Mouse (Mus musculus): ENCODE data around the gene Ano1. TPM values are rescaled to one million over a fixed set of nuclear protein-coding genes. Genes with fewer than 3 reads are reported as not detected.

The Ano1 gene
- polyA plus RNA-seq, 1 experiment, result 1.7 TPM

DNA sequence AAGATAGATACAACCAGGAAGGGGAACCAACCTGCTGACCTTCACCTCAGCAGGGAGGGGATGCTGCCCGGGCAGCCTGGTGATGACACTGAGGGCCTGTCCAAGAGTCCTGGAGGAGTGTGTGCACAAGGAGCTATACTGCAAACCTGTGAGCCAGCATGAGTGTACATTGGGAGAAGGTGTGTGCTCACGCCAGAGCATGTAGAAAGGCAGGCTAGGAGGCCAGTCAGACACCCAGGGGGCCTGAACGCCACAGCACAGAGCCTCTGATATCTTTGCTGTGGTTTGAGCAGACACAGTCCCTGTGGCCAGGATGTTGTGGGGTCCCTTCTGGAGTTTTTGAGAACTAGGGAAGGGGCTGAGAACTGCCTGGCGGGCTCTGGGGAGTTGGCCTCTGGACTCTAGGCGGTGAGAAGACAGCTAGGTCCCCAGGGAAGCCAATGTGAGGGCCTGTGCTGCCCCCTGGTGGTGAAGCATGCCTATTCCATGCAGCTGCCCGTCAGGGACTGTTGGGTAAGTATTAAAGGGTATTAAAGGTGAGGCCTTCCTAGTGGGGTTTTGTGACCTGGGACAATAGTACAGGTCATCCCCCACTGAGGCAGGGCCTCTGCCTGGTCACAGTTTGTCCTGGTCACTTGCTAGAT lies 24.2 kb upstream of the Ano1 start:
- TF ChIP-seq GATA1 (IDR thresholded peaks at IDR 0.05; ENCODE audit: low read length), result no peak

DNA sequence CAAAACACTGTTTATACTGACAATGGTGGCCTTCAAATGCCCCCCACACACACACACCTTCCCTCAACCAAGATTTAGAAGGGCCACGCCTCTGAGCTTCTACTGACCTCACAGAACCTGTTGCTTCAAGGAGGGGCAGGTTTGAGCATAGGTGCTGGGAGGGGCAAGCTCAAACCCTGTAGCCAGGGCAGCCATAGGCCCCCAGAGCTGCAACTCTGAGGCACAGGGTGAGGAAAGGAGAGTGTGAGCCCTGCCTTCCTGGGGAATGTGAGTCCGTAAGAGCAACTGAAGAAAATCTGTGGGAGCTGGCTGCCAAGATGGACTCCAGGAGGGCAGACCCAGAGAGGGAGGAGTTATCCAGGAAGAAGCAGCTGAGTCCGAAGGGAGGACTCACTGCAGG lies 23.4 kb upstream of the Ano1 start:
- no peak for TF ChIP-seq GATA1 (IDR thresholded peaks at IDR 0.05; ENCODE audit: low read length)

DNA sequence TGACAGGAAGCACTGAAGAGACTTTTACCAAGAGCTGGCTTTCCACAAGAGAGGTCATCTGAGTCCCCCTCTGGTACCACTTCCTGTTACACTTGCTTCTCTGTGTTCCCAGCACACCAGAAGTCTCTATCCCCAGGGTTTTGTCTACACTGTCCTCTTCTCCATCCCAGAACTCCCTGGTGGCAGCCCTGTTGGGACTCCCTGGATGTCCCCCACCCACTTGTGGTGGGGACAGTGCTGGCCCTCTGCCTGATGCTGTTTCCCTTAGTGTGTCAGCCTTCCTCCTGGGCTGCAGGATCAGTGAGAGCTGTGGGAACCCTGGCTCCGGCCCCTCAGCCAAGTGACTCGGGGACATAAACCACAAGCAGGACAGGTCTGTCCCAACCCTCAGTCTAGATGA lies 22.5 kb upstream of the Ano1 start:
- no peak for TF ChIP-seq GATA1 (IDR thresholded peaks at IDR 0.05; ENCODE audit: low read length)

DNA sequence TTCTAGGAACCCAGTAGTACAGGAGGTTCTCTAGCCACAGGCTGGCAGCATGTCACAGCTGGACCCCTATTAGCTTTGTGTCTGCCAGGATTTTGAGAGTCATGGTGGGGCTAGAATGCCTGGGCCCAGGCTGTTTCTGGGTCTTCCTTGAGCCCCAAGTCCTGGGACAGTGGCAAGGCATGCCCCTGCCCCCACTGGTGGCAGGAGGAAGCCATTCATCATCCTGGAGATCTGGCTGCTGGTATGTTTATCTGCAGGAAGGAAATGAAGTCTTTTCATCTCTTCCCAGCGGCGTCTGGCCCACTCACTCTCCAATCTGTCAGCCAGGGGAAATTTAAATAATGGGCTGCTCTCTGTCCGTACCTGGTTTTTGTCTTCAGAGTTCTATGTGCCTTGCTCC lies 18.3 kb upstream of the Ano1 start:
- no peak for TF ChIP-seq GATA1 (IDR thresholded peaks at IDR 0.05; ENCODE audit: low read length)

DNA sequence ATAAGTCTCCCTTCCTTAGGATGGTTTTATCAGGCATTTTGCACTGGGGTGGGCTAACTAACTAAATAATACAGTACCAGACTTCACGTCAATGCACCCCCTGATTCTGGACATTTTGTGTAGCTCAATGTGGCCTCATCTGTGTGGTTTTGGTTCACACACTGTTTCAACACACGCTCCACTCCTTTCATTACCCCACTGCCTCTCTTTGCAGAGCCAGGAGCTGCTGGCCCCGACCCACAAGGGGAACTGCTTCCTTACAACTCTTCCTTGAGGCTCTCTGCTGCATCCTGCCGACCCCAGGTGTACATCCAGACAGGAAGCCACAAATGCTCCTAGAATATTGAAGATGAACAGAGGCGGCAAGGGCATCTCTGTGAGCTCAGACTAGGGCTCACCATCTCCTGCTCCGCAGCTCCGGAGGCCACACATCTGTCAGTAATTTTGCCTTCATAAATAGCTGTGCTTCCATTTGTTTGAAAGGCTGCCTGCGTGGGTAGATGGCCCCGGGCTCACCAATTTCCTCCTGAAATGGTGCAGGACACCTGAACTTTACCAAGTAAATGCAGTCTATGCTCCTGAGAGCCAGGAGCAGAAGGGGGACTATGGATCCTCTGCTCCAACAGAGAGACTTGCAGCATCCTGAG lies 17.8 kb upstream of the Ano1 start:
- no peak for TF ChIP-seq GATA1 (IDR thresholded peaks at IDR 0.05; ENCODE audit: low read length)

DNA sequence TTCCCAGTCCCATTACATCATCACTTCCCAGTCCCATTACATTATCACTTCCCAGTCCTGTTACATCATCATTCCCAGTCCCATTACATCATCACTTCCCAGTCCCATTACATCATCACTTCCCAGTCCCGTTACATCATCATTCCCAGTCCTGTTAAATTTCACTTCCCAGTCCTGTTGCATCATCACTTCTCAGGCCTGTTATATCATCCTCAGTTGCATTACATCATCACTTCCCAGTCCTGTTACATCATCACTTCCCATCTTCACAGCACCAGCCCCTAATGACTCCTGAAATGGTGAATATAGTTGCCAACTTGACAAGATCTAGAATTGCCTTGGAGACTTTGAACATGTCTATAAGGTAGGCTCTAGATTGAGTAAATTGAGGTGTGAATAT lies 17.1 kb upstream of the Ano1 start:
- TF ChIP-seq GATA1 (IDR thresholded peaks at IDR 0.05; ENCODE audit: low read length), result no peak

DNA sequence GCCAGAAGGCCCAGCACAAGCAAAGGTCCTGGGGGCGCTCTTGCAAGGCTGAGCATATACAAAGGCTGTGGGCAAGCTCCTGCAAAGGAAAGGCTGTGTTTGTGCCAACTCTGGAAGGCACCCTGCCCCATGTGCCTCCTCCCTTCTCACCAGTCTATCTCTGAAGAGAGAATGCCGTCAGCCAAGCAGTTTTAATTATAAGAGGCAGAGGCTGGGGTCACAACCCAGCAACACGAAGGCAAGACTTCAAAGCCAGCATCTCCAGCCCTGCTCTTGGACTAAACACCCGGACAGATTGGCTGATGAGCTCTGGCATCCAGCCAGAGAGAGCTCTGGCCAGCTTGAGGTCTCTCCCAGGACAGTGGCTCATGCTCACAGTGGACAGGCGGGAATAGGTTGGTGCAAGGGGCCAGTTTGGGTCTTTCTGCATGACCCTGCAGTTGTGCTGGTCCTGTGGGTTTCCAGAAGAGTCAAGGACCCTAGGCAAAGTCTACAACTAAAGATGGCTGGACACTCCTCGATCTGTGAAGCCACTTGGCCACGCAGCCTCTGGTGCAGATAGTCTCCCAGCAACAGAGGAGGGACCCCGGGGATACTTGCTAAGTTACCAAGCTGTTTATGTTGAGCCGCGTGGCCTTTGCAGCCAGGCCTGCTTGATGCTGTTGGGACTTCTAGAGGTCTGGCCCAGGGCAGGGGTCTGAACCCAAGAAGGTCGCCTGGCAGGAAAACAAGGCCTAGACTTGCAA lies 12.9 kb upstream of the Ano1 start:
- TF ChIP-seq GATA1 (IDR thresholded peaks at IDR 0.05; ENCODE audit: low read length), result no peak

DNA sequence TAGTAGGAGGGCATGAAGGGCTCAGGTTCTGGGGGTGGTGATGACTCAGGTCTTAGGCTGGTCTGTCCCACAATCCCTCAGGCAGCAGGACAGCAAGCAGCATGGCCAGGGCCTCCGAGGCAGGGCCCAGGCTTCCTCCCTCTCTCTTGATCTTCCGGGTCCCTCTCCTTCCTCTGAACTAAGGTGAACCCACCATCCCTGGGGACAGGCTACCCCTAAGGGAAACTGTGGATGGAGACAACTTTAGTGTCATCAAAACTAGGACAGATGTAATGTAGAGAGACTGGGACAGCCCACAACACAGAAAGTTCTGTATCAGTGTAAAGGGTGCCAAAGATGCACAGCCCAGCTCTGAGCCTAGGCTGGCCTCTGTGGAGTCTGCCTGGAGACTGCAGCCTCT lies 12.2 kb upstream of the Ano1 start:
- no peak for TF ChIP-seq GATA1 (IDR thresholded peaks at IDR 0.05; ENCODE audit: low read length)

DNA sequence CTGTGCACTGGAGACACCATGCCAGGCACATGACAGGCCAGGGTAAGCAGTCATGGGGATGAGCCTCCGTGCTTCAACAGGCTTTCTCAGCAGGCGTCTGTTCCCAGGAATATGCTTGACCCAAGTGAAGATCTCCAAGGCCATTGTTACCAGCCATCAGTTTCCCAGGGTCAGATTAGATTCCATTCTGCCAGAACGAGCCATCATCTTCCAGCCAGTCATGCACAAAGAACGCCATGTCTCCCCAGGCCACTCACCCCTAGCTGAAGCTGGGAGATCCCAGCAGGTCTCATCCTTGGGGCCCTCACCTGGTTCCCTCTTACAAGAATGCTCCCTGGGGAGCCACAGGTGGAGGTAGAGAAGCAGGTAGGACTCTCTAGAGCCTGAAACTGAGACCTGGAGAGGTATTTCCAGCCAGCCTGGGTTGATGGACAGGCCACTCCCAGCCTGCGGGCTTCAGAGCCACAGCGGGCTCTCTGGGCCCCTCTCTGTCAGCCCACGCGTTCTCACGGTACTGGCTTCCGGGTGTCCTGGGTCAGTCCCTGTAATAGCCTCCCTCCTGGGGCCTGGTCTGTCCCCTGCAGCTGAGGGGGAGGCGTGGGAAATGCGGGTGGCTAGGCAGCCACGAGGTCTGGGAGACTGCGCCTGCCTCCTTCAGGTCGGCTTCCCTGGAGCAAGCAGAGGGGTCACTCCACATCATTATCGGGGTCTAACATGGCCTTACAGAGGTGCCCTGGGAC lies 10.9 kb upstream of the Ano1 start:
- TF ChIP-seq GATA1 (IDR thresholded peaks at IDR 0.05; ENCODE audit: low read length), result no peak

DNA sequence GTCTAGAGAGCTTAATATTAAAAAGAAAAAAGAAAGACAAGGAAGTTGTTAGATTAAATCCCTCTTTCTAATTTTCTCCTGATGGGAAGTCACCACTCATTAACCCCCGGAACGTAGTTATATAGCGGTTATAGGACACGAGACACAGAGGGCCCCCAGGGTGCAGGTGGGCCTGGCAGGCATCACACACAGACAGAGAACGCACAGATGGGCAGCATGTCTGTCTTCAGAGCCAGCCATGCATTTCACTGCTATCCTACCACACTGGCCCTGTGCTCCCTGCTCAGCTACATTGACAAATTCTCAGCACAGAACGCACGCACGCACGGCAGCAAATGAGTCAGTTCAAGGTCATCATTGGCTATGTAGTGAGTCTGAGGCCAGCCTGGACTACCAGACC lies 8.5 kb upstream of the Ano1 start:
- TF ChIP-seq GATA1 (IDR thresholded peaks at IDR 0.05; ENCODE audit: low read length), result no peak

DNA sequence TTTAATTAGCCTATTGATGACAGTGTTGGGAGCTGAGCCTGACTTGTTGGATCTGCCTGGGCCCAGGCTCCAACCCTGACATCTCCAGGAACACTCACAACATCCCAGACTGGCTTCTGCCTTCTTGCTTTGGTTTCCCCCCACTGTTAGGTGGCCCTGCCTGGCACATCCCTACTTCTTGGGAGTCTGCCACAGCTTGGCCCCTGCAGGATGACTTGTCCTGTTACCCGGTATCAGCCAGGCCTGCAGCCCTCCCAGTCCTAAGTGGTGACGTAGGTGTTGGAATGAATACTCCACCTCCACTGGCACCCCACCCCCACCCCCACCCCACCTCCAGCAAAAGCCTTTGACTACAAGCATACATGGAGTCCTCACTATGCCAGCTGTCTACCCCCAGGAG lies 7.7 kb upstream of the Ano1 start:
- no peak for TF ChIP-seq GATA1 (IDR thresholded peaks at IDR 0.05; ENCODE audit: low read length)

DNA sequence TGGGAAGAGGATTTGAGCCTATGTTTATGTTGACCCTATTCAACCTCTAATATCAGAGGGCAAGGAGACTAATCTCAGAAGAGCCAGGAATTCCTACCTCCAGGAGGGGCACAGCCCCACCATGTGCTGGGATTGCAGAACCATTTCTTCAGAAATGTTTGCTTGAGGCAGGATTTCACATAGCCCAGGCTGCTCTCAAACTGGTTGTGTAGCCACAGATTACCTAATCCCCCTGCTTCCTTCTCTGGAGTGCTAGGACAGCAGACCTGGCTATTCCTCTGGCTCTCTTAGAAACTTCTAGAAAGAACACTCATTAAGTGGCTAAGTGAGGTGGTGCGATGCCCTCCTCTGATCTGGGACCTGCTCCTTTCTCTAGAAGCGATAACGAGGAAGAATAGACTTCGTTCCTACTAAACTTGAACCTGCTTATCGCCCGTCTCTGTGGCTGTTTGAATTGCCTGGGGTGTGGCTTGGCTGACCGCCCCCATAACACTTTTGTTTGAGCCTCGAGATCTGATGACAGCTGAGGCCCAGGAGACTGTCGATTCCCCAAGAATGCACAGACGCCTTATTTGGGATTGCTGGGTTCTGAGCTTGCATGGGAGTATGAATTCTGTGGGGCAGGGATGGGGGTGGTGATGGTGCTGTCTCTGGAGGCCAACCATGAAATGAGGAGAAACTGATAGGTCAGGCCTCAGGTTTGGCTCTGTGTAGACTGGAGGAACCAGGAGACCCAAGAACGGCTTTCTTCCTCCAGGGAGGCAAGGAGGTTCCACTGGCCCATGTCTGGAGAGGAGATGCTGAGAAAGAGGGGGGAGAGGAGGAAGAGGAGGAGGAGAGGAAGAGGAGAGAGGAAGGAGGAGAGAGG lies 4.0 kb upstream of the Ano1 start:
- no peak for TF ChIP-seq GATA1 (IDR thresholded peaks at IDR 0.05; ENCODE audit: low read length)

DNA sequence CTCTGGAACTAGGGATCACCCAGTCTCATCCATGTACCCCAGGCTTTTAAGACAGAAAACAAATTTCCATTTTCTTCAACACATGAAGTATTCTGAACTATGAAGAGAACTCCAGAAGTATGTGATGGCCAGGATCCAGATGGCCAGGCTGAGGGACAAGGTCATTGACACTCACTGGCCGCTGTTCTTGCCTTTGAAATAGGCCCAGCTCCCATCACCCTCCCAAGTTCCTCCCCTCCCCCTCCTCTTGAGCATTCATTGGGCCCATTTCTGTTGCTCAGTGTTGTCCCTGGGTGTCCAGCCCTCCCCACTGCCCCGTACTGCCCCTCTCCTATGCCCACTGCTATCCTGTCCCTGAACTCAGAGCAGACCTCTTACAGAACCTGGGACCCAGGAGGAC lies 2.9 kb upstream of the Ano1 start:
- TF ChIP-seq GATA1 (IDR thresholded peaks at IDR 0.05; ENCODE audit: low read length), result no peak

DNA sequence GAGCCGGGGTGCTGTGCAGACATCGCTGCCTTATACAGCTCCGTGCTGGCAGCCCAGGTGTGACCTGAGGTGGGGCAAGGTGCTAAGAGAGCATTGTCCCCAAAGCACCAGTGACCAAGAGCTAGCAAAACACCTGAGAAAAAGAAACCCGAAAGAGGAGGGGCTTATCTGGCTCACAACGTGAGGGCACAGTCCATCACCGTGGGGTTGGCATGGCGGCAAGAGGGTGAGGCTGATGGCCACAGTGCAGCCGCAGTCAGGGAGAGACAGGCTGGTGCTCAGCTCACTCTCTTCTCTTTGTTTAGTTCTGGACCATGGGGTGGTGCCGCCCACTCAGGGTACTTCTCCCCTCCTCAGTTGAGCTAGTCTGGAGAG lies 1.9 kb upstream of the Ano1 start:
- TF ChIP-seq GATA1 (IDR thresholded peaks at IDR 0.05; ENCODE audit: low read length), result no peak

DNA sequence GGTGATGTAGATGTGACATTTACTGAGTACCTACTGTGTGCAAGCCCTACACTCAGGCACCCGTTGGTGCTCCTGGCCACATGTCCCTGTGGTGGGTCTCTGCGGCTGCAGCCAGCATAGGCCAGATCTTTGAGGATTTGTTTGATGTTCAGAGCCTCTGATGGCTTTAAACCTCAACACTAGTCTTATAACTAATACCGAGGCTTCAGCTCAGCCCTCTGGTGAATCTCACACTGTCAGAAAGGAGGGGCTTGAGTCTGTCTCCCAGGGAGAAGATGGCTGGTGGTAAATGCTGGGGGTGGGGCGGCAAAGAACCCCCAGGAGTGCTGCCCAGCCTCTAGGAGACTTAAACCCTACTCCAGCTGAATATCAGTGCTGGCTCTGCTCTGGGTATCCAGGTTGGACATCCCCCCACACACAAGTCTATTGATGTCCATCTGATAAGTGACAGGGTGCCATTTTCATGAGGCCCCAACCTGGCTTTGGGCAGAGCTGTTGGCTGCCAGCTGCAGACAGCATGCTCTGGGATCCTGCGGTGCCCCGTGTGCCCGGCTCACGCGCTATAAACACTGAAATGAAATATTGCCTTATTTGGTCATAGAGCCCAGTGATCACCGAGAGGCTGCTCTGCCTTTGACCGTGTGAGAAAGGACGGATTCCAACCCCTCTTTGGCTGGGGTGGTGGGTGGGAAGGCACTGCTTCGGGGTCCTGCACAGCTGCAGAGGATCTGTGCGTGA lies 1.3 kb upstream of the Ano1 start:
- TF ChIP-seq GATA1 (IDR thresholded peaks at IDR 0.05; ENCODE audit: low read length), result no peak

Measured in G1E-ER4 (cell line).